Mouse (Mus musculus) bone marrow, adult 2 months (tissue): Measurements from ENCODE around the gene Itgav. TPM values are rescaled to one million over a fixed set of nuclear protein-coding genes. Genes with fewer than 3 reads are reported as not detected.

Experiments
- H3K27ac ChIP-seq: fragments of 200-500 bp; 2 replicates; pipeline ENCODE4 v1.5.1; 2012; ENCODE audit warnings: low read depth, mild to moderate bottlenecking, control low read depth, inconsistent platforms, low read length; ENCODE audit not compliant: control insufficient read depth, poor library complexity, insufficient read depth
- H3K4me1 ChIP-seq: fragments of 200-500 bp; 2 replicates; pipeline ENCODE4 v1.6.1; 2011; ENCODE audit warnings: low read length; ENCODE audit not compliant: control insufficient read depth, insufficient read depth
- H3K4me3 ChIP-seq: fragments of 200-500 bp; replicated peaks from 2 replicates; pipeline ENCODE3; 2011; ENCODE audit warnings: mild to moderate bottlenecking, low read depth, low read length, control low read depth; ENCODE audit not compliant: control insufficient read depth
- CTCF ChIP-seq: fragments of 200-500 bp; IDR thresholded peaks from 2 replicates; pipeline ENCODE4 v1.5.1; 2011; ENCODE audit warnings: low read length, control low read depth; ENCODE audit not compliant: control insufficient read depth, insufficient read depth
- POLR2A ChIP-seq: fragments of 200-500 bp; IDR thresholded peaks from 2 replicates; pipeline ENCODE4 v1.6.1; 2011; ENCODE audit warnings: low read depth, mild to moderate bottlenecking, control low read depth, low read length, borderline replicate concordance; ENCODE audit not compliant: control insufficient read depth
- WGBS: fragments of 180-500 bp; shearing (Covaris S2); methylation state at CpG from one replicate; pipeline ENCODE4 v1.1.7; 2018; 5-methylcytosine and 5-hydroxymethylcytosine counted together
- polyA plus RNA-seq: library from polyadenylated mRNA; stranded (reverse); fragments of >200 nt; gene quantifications from 2 replicates; pipeline ENCODE4 v1.2.4, GENCODE M21; 2011; ENCODE audit warnings: low replicate concordance; ENCODE audit not compliant: missing spikeins, insufficient read depth, insufficient read length

Itgav gene
- polyA plus RNA-seq, 1 experiment, result 24.7 TPM

DNA sequence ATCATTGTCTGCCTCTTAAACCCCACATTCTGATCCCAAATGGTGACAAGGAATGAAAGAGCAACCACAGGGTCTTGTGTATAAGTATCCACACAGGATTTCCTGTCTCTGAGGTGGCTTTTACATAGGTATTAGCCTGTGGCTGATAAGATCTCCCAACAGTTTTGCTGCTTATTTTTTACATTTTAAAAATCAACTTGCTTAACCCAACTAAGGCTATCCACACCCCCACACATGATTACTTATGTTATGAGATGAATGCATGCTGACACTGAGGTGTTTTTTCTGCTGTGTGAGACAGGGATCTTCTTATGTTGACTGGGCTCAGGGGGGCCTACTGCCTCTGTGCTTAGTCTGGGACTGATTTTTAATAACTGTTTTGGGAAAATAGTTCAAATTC is 1.3 kb upstream of the Itgav start:
- TF ChIP-seq POLR2A (no peak), CTCF (no peak)
- Histone ChIP-seq H3K4me3 (no peak overlapping the region), H3K4me1 (peaks cover 2% of the 10 kb centered on the region), H3K27ac (no peak overlapping the region)

DNA sequence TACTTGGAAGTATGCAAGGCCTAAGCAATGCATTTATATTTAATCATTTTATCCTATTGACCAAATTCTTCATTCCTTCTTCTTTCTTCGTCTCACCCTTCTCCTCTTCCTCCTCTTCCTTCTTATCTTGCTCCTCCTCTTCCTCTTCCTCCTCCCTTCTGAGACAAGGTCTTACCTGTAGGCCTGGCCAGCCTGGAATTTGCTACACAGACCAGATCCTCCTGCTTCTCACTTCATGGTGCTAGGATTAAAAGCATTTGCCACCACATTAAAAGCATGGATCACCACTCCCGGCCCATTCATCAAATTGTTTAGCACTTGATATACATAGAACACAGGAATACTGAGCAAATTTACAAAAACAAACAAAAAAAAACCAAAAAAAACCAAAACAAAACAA is 851 bp upstream of the Itgav start:
- Histone ChIP-seq H3K4me1 (peaks cover 2% of the 10 kb centered on the region), H3K27ac (no peak overlapping the region), H3K4me3 (no peak overlapping the region)
- 42% methylated on average over 2 of the region's 2 CpGs for WGBS
- TF ChIP-seq CTCF (no peak), POLR2A (no peak)

- Histone ChIP-seq H3K4me1 (peaks cover 2% of the 10 kb centered on the region), H3K27ac (peak overlapping the region; percentile 99), H3K4me3 (peak overlapping the region; percentile 91)
- 5% methylated on average over 44 of the region's 44 CpGs for WGBS
- TF ChIP-seq CTCF (no peak), POLR2A (no peak)
These were observed 882 bp downstream of the Itgav start for GRCm38 (mm10) chr2:83724827-83725730.

DNA sequence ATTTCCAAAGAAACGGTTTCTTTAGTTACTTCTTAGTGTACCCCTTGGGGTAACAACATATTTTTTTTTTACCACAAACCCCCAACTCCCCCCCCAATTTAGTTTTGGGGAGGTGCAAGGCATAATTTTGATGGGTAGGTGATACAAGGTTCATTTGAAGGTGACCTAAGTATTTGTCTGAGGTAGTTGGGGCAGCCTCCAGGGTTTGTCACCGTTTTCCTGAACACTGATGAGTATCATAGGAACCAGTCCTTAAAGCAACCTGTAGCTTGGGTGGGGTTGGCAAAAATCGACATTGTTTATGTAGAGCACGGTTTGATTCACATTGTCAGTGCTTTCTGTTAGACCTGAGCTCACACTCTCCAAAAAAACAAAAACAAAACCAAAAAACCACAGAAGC is 1.6 kb downstream of the Itgav start:
- Histone ChIP-seq H3K27ac (no peak overlapping the region), H3K4me3 (no peak overlapping the region), H3K4me1 (peaks cover 2% of the 10 kb centered on the region)
- 54% methylated on average over 4 of the region's 4 CpGs for WGBS
- no peak for TF ChIP-seq POLR2A
- no peak for TF ChIP-seq CTCF

- 56% methylated on average over 4 of the region's 4 CpGs for WGBS
- TF ChIP-seq CTCF (no peak), POLR2A (no peak)
These were observed 4.1 kb downstream of the Itgav start for GRCm38 (mm10) chr2:83728238-83728682.

DNA sequence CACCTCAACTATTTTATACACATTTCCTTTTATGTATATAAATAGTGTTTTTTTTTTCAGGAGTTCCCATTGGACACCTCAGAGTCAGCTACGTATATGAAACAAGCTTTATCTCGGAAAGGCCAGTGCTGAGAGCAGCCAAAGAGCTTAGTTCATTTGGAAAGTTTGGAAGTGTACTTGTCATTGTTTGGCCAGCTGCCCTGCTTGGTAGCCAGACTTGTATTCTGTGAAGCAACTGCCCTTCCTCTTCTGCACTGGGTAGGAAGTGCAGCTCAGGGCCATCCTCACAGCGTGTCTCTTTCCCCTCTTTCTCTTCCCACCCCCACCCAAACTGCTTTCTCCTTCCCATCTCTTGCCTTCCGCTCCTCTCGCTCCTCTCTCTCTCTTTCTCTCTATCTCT is 5.1 kb downstream of the Itgav start:
- TF ChIP-seq CTCF (no peak), POLR2A (no peak)
- no peaks in the 10 kb centered on the region; the same call in none of the 2 replicates for H3K4me1 ChIP-seq
- no peak overlapping the region for H3K4me3 ChIP-seq
- 44% methylated on average over 5 of the region's 5 CpGs for WGBS
- no peak overlapping the region for H3K27ac ChIP-seq

More at GRCm38 (mm10) chr2:83728238-83728682, 4.1 kb downstream of the Itgav start:
- Histone ChIP-seq H3K27ac (no peak overlapping the region), H3K4me1 (peaks cover 2% of the 10 kb centered on the region), H3K4me3 (no peak overlapping the region)

DNA sequence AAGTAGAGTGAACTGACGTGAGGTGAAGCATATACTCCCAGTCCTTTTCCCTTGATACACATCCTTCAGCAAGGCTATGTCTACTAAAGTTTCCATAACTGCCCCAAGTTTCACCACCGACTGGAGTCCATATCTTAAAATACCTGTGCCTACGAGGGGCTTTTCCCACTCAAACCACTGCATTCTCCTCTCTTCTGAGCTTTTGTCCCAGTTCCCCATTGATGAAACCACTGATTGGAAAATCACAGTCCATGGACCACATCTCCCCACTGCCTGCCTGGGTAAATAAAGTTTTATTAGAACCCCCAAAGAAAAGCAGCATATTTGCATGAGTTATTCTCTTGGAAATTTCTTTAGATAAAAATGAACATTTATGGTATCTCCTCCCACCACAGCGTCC is 8.7 kb downstream of the Itgav start:
- TF ChIP-seq POLR2A (no peak), CTCF (no peak)
- 79% methylated on average over 4 of the region's 4 CpGs for WGBS
- Histone ChIP-seq H3K4me1 (no peaks in the 10 kb centered on the region; the same call in 1 of the 2 replicates), H3K27ac (no peak overlapping the region), H3K4me3 (no peak overlapping the region)

DNA sequence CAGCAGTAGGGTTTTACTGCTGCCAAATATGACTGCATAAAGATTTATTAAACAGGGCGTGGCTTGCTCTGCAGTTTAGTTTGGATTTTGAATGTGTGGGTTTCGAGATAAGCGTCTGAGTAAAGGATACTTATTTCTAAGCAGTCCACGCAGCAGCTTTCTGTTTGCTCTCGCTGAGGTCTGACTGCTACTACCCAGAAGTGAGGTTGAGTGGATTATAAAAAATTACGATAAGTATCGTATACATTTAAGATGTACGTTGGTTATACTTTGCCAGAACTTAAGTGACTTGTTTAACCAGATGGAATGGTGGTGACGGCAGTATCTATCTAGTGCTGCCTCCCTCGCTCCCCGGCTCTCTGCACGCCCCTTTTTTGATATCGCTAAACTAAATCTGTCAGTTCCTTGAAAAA is 9.8 kb downstream of the Itgav start:
- no peak overlapping the region for H3K4me3 ChIP-seq
- no peak for TF ChIP-seq CTCF
- TF ChIP-seq POLR2A, result no peak
- no peak overlapping the region for H3K27ac ChIP-seq
- no peaks in the 10 kb centered on the region; the same call in 1 of the 2 replicates for H3K4me1 ChIP-seq
- WGBS, result 30% methylated on average over 13 of the region's 13 CpGs
